Mouse (Mus musculus): ENCODE results near the gene Zfp13.

Gene Zfp13

GRCm38 (mm10) chr17:23592208-23592925 lies 6.9 kb downstream of the Zfp13 start:
- peak; percentile 97 to 99 for DNase-seq (ENCODE audit: low spot score in 2 of 2)

DNA sequence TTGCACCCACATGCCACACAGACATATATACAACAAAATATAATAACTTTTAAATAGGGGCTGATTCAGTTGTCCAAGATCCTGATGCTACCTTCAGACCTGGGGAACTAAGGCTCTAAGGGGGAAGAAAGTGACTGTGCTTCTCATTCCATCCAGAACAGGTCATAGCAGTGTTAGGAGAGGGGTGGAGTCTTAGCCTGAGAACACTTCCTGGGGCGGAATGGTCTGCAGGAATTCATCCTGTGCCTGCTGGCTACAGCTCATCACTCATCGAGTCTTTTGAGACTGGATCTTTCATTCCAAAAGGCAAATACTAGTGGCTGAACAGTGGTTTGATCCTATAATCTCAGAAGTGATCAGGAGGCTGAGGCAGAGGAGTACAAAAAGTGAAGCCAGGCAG lies 12.0 kb downstream of the Zfp13 start:
- no peak for DNase-seq (ENCODE audit: low spot score in 2 of 2)

- peak; percentile 76 for DNase-seq (ENCODE audit: low spot score in 2 of 2)
Observed at GRCm38 (mm10) chr17:23585721-23586491, 13.4 kb downstream of the Zfp13 start.

DNA sequence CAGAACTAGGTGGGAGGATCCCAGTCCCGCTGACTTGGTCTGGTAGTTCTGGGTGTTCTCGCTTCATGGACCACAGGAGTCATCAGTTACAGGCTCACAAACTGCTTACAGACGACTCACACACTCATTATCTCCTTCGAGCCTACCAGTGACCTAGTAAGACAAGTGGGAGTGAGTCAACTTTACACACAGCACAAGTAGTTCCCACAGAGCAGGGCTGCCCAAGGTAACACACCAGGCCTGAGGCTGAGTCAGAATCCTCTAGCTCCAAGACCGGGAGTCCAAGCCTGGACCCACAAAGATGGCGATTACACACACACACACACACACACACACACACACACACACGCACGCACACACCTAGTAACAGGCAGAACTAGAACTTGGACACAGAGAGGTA lies 14.5 kb downstream of the Zfp13 start:
- no peak for DNase-seq (ENCODE audit: low spot score in 2 of 2)

DNA sequence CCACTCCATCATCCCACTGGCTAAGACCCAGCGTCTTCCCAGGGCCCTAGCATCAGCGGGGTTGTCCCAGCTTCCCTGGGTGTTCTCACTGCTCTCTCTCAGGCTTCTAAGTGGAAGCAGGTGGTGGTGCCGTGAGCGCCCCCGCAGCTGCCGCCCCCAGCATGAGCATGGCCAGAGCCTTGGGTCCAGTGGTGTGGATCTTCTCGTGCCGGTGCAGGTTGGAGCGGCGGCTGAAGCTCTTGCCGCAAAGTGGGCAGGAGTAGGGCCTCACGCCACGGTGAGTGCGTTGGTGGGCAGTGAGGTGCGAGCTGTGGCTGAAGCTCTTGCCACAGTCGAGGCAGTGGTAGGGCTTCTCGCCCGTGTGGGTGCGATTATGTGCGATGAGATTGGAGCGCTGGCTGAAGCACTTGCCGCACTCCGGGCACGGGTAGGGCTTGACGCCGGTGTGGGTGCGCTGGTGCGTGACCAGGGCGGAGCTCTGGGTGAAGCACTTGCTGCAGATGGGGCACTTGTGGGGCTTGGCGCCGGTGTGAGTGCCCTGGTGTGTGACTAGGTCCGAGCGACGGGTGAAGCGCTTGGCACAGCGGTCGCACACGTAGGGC lies 23.2 kb downstream of the Zfp13 start:
- no peak for DNase-seq (ENCODE audit: low spot score in 2 of 2)

DNA sequence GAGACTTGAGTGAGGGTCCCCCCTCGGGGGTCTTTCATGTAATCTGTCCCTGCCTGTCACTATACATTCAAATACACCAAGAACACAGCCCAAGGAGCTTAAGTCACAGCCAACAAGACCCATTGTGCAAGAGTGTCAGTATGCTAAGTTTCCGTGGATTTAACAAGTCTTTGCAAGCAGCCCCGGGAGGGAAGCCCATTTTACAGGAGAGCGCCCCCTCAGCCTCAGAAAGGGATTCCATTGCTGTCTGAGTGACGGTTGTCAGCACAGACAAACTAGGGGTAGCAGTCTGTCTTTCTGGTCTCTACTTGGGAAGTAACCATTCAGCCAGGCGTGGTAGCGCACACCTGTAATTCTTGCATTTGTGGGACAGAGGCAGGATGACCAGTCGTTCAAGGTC lies 25.2 kb downstream of the Zfp13 start:
- DNase-seq (ENCODE audit: low spot score in 2 of 2) = no peak

- DNase-seq (ENCODE audit: low spot score in 2 of 2) = no peak
Observed at GRCm38 (mm10) chr17:23572059-23572458, 27.2 kb downstream of the Zfp13 start.

DNA sequence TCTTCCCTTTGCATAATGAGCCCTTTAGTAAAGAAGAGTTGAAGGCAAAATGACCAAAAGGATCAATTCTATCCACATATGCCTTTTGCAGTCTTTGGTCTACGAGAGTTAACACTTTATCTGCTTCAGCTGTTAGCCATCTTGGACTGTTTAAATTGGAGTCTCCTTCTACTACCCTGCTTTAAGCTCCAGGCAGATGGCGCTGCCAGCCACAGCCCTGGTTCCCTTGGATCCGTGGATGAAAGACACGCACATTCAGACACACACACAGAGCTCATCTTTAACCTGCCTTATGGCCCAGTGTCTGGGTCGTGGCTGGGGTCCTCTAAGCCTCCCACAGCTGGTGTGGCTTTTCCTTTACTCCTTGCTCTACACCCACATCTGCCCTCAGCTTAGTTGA lies 28.2 kb downstream of the Zfp13 start:
- DNase-seq (ENCODE audit: low spot score in 2 of 2) = peak in 1 of 2 experiments; percentile 28

- no peak for DNase-seq (ENCODE audit: low spot score in 2 of 2)
Observed at GRCm38 (mm10) chr17:23570017-23570416, 29.3 kb downstream of the Zfp13 start.

DNA sequence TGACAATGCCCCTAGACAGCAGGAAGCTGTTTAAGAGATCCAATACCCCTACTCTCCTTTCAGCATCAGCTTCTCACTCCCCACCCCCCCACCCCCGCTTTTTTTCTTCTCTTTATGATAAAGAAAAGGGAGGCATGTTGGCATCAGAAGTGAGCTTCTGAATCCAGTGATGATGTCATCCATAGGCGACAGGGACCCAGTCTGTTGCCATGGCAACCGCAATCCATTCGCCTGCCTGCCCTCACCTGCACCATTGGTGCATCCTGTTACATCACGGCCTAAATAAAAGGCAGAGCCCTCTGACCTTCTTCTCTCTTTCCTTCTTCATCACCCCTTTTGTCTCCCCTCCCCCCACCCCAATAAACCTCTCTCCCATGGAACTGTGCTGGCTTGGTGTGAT lies 30.9 kb downstream of the Zfp13 start:
- no peak for DNase-seq (ENCODE audit: low spot score in 2 of 2)

DNA sequence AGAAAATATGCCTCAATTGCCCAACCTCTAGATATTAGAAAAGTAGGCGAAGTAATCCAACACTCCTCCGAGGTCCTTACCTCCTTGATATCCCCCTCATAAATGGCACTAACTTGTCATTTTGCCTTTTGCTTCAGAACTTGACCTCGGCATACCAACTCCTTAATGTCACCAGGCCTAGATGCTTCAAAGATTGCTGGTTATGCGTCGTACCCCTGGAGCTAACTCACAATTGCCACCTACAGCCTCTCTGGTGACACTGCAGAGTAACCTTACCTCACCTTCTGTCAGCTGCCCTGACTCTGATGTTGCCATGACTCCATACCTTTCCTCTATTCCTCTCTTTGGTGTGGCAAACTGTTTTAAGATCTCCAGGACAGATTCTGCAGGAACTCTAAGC lies 32.5 kb downstream of the Zfp13 start:
- DNase-seq (ENCODE audit: low spot score in 2 of 2) = no peak

- DNase-seq (ENCODE audit: low spot score in 2 of 2) = no peak
Observed at GRCm38 (mm10) chr17:23564368-23564715, 34.9 kb downstream of the Zfp13 start.

DNA sequence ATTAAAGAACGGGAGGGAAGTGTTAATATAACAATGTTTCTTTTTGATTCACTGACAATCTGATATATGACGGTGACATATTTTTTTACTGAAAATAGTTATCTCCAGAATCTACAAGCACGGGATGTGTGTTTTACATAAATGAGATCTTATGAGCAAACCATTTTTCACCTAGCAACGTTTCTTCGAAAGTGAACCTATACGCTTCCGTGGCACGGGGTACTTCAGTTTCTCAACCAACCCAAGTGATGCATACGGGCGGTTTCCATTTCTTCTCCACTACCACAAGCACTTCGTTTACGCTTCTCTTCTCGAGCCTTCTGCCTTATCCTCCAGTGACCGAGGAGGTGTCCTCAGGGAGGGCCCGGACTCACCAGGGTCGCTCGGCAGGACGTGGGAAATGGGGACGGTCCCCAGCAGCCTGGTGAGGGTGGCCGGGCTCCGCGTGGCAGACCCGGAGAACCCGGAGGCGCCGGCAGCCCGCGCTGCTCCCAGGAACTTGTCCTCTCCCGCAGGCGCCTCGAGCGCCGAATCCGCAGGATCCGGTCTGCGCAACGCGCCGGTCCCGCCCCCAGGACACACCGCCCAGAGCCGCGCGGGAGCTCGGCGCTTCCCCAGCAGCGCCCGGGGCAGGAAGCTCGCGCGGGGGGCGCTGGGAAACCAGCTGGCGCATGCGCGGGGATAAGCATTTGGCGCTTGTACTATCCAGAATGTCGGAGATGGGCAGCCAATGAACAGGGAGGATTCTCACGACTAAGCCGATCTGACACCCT lies 35.5 kb downstream of the Zfp13 start, which contains the start of gene Zfp213:
Gene Zfp213 (minus strand): TSS at position 644 of the 773 bp plus-strand sequence.
- DNase-seq (ENCODE audit: low spot score in 2 of 2) = peak; percentile 92 to 95

- peak; percentile 53 to 57 for DNase-seq (ENCODE audit: low spot score in 2 of 2)
Observed at GRCm38 (mm10) chr17:23559767-23560166, 39.5 kb downstream of the Zfp13 start.

GRCm38 (mm10) chr17:23555243-23555916 lies 43.9 kb downstream of the Zfp13 start:
- no peak for DNase-seq (ENCODE audit: low spot score in 2 of 2)

DNA sequence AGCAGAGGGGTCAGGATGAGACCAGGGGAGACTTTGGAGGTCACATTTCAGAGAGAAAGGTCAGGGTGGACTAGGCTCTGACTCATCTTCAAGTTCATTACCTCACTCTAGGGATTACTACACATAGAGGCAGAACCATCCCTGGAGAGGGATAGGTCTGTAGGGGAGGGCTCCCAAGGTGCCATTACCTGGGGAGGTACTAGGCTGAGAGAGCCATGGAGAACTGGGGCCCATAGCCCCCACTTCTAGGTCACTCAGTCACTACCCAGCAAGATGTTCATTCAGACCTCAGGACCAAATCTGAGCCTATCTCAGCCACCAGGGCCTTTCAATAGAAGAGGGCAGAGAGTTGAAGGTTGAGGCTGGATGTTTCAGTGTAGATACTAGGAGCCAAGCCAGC lies 45.0 kb downstream of the Zfp13 start:
- DNase-seq (ENCODE audit: low spot score in 2 of 2) = no peak

GRCm38 (mm10) chr17:23553634-23554120 lies 45.6 kb downstream of the Zfp13 start:
- DNase-seq (ENCODE audit: low spot score in 2 of 2) = no peak

- DNase-seq (ENCODE audit: low spot score in 2 of 2) = no peak
Observed at GRCm38 (mm10) chr17:23552896-23553633, 46.2 kb downstream of the Zfp13 start.

- DNase-seq (ENCODE audit: low spot score in 2 of 2) = no peak
Observed at GRCm38 (mm10) chr17:23551963-23552362, 47.3 kb downstream of the Zfp13 start.

GRCm38 (mm10) chr17:23551416-23551815 lies 47.9 kb downstream of the Zfp13 start:
- no peak for DNase-seq (ENCODE audit: low spot score in 2 of 2)

DNA sequence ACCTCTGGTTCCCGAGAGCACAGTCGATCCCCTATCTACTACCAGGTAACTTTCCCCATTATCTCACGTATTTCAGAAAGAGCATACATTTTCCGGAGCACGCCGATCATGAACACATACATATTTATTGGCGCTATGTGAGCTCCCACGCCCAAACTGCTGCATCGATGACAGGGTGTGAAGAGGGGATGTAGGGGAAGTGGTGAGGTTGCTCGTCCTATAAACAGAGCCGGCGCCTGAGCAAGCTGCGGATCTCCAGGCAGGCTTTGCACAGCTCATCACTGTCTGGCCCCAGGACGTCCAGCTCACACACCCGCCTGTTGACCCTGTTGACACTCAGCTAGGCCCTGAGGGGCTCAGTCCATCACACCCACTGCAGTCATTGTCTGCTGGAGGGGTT lies 48.4 kb downstream of the Zfp13 start:
- DNase-seq (ENCODE audit: low spot score in 2 of 2) = no peak
